Mouse (Mus musculus) midbrain, embryonic 14.5 days (tissue): ENCODE measurements around the gene Pvr. TPM values are rescaled to one million over a fixed set of nuclear protein-coding genes. Genes with fewer than 3 reads are reported as not detected.

ENCODE experiments used
- ATAC-seq: fragments of 200-750 bp; cut with Nextera tagmentation; 2 replicates; pipeline ENCODE4 v1.8.0; 2017; ENCODE audit warnings: moderate number of reproducible peaks, moderate library complexity; ENCODE audit not compliant: low FRiP score, low TSS enrichment
- DNase-seq: peaks from one replicate; pipeline ENCODE4 v3.0.0-alpha.2; 2015
- H3K27ac ChIP-seq: fragments of 300-500 bp; sonication (generic); replicated peaks from 2 replicates; pipeline ENCODE4 v1.5.1; 2014; ENCODE audit warnings: mild to moderate bottlenecking, low read depth, low read length, moderate library complexity
- H3K27me3 ChIP-seq: fragments of 300-500 bp; sonication (generic); 2 replicates; pipeline ENCODE4 v1.6.1; 2014; ENCODE audit warnings: low read length, control low read depth, mixed read lengths; ENCODE audit not compliant: control insufficient read depth, insufficient read depth
- H3K36me3 ChIP-seq: fragments of 300-500 bp; sonication (generic); 2 replicates; pipeline ENCODE4 v1.6.1; 2014; ENCODE audit warnings: low read length, control low read depth; ENCODE audit not compliant: control insufficient read depth, insufficient read depth
- H3K4me1 ChIP-seq: fragments of 300-500 bp; sonication (generic); 2 replicates; pipeline ENCODE4 v1.6.1; 2014; ENCODE audit warnings: mild to moderate bottlenecking, antibody characterized with exemption, low read length, control low read depth; ENCODE audit not compliant: control insufficient read depth, insufficient read depth
- H3K4me2 ChIP-seq: fragments of 300-500 bp; sonication (generic); 2 replicates; pipeline ENCODE4 v1.6.1; 2014; ENCODE audit warnings: mild to moderate bottlenecking, low read length, moderate library complexity
- H3K4me3 ChIP-seq: fragments of 300-500 bp; sonication (generic); replicated peaks from 2 replicates; pipeline ENCODE4 v1.5.1; 2014; ENCODE audit warnings: low read depth, low read length
- H3K9ac ChIP-seq: fragments of 300-500 bp; sonication (generic); replicated peaks from 2 replicates; pipeline ENCODE4 v1.6.1; 2014; ENCODE audit warnings: mild to moderate bottlenecking, low read length, moderate library complexity
- H3K9me3 ChIP-seq: fragments of 300-500 bp; sonication (generic); 2 replicates; pipeline ENCODE4 v1.6.1; 2016; ENCODE audit warnings: low read length, control low read depth, mixed read lengths; ENCODE audit not compliant: control insufficient read depth
- WGBS: fragments of 180-500 bp; shearing (Covaris S2); extraction: QIAGEN DNeasy Blood & Tissue Kit; methylation state at CpG from one replicate; pipeline ENCODE4 v1.1.7; 2014; 5-methylcytosine and 5-hydroxymethylcytosine counted together
- polyA plus RNA-seq: library from polyadenylated mRNA; unstranded; fragments of >200 nt; fragmentation: Nextera tagmentation; extraction: Ambion mirVana; gene quantifications from 2 replicates; pipeline ENCODE4 v1.2.1, GENCODE M21; 2014

Pvr gene
- polyA plus RNA-seq, 1 experiment from 2014 or later: 4.9 TPM

GRCm38 (mm10) chr7:19953054-19953453 lies 32.1 kb upstream of the Pvr start:
- no peak for ATAC-seq
- WGBS: 41% methylated on average over 9 of the region's 9 CpGs

GRCm38 (mm10) chr7:19952320-19952986 lies 31.5 kb upstream of the Pvr start:
- no peak for ATAC-seq
- no peak for DNase-seq

More at GRCm38 (mm10) chr7:19953054-19953453, 32.1 kb upstream of the Pvr start:
- Histone ChIP-seq H3K9ac (no peak overlapping the region), H3K27me3 (no peaks in the 10 kb centered on the region), H3K9me3 (no peaks in the 10 kb centered on the region), H3K4me1 (no peaks in the 10 kb centered on the region), H3K36me3 (no peaks in the 10 kb centered on the region), H3K4me3 (no peak overlapping the region), H3K4me2 (no peak overlapping the region), H3K27ac (no peak overlapping the region)
- DNase-seq: no peak

GRCm38 (mm10) chr7:19950589-19950988 lies 29.6 kb upstream of the Pvr start, which contains the start of gene Igsf23:
Igsf23 (minus strand) TSS chr7:19950756.
- Histone ChIP-seq H3K27me3 (no peaks in the 10 kb centered on the region), H3K4me1 (no peaks in the 10 kb centered on the region), H3K4me2 (no peak within 1 kb of the TSS), H3K4me3 (no peak within 1 kb of the TSS), H3K36me3 (no peaks in the 10 kb centered on the region), H3K27ac (no peak within 1 kb of the TSS), H3K9ac (no peak within 1 kb of the TSS), H3K9me3 (no peaks in the 10 kb centered on the region)
- ATAC-seq (no peak), DNase-seq (no peak)
- WGBS: 58% methylated on average over 9 of the region's 9 CpGs

More at GRCm38 (mm10) chr7:19952320-19952986, 31.5 kb upstream of the Pvr start:
- no peak overlapping the region for H3K4me2 ChIP-seq
- no peaks in the 10 kb centered on the region for H3K4me1 ChIP-seq
- H3K27me3 ChIP-seq: no peaks in the 10 kb centered on the region
- no peak overlapping the region for H3K27ac ChIP-seq
- no peak overlapping the region for H3K9ac ChIP-seq
- 24% methylated on average over 10 of the region's 10 CpGs for WGBS
- no peaks in the 10 kb centered on the region for H3K36me3 ChIP-seq
- no peak overlapping the region for H3K4me3 ChIP-seq
- H3K9me3 ChIP-seq: no peaks in the 10 kb centered on the region

DNA sequence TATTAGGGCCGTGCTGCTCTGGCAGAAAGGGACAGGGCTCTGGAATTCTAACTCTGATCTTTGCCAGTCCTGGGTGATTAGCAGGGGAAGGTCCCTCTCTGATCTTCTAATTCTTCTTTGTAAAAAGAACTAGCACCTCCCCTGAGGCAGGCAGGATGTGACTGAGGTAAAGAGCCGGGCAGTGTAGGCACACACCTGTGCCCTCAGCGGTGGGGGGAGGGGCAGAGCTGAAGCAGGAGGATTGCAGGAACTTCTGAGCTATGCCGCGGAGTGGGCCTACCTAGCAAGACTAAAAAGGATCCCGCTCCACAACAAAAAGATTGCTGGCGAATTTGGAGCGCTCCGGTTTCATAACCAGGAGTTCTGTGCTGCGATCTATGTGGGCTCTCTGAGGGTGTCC lies 29.0 kb upstream of the Pvr start:
- WGBS: 62% methylated on average over 10 of the region's 10 CpGs
- Histone ChIP-seq H3K27ac (no peak overlapping the region), H3K4me2 (no peak overlapping the region), H3K27me3 (no peaks in the 10 kb centered on the region), H3K4me1 (no peaks in the 10 kb centered on the region), H3K36me3 (no peaks in the 10 kb centered on the region), H3K9me3 (no peaks in the 10 kb centered on the region), H3K4me3 (no peak overlapping the region), H3K9ac (no peak overlapping the region)
- DNase-seq: no peak
- ATAC-seq: no peak

- no peaks in the 10 kb centered on the region for H3K4me1 ChIP-seq
- WGBS: 80% methylated on average over 12 of the region's 12 CpGs
- no peak overlapping the region for H3K4me3 ChIP-seq
- H3K36me3 ChIP-seq: no peaks in the 10 kb centered on the region
- no peak overlapping the region for H3K27ac ChIP-seq
- no peaks in the 10 kb centered on the region for H3K27me3 ChIP-seq
- H3K4me2 ChIP-seq: no peak overlapping the region
- no peak for DNase-seq
- H3K9ac ChIP-seq: no peak overlapping the region
- ATAC-seq: no peak
- H3K9me3 ChIP-seq: no peaks in the 10 kb centered on the region
Observed at GRCm38 (mm10) chr7:19948956-19949355, 28.0 kb upstream of the Pvr start.

GRCm38 (mm10) chr7:19945821-19946515 lies 25.0 kb upstream of the Pvr start:
- ATAC-seq (no peak), DNase-seq (no peak)
- Histone ChIP-seq H3K4me2 (no peak overlapping the region), H3K27ac (no peak overlapping the region), H3K36me3 (no peaks in the 10 kb centered on the region), H3K9me3 (no peaks in the 10 kb centered on the region), H3K9ac (no peak overlapping the region), H3K4me3 (no peak overlapping the region), H3K4me1 (no peaks in the 10 kb centered on the region), H3K27me3 (no peaks in the 10 kb centered on the region)
- 91% methylated on average over 13 of the region's 13 CpGs for WGBS

GRCm38 (mm10) chr7:19945201-19945600 lies 24.2 kb upstream of the Pvr start:
- Histone ChIP-seq H3K9me3 (no peaks in the 10 kb centered on the region), H3K4me3 (no peak overlapping the region), H3K36me3 (no peaks in the 10 kb centered on the region), H3K4me1 (no peaks in the 10 kb centered on the region), H3K27ac (no peak overlapping the region), H3K4me2 (no peak overlapping the region), H3K27me3 (no peaks in the 10 kb centered on the region), H3K9ac (no peak overlapping the region)
- WGBS: 93% methylated on average over 5 of the region's 5 CpGs
- ATAC-seq (no peak), DNase-seq (no peak)

DNA sequence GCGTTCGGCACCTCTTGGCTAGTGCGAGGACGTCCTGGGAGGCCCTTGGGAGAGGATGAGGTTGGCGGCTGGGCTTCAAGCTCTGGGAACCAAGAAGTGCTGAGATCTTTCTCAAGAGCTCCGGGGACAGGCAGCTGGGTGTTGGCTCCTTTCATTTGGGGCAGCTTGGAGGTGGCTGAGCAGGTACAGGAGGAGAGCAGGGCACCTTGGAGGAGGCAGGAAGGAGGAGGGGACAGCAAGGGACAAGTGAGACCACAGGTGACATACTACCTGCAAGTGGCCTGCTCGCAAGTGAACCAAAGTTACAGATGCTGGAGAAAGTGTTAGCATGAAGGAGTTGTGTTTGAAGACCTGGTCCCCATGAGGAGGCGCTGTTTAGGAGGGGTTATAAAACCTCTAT lies 23.7 kb upstream of the Pvr start:
- Histone ChIP-seq H3K9ac (no peak overlapping the region), H3K4me3 (no peak overlapping the region), H3K27ac (no peak overlapping the region), H3K4me2 (no peak overlapping the region), H3K27me3 (no peaks in the 10 kb centered on the region), H3K9me3 (no peaks in the 10 kb centered on the region), H3K36me3 (no peaks in the 10 kb centered on the region), H3K4me1 (no peaks in the 10 kb centered on the region)
- WGBS: 92% methylated on average over 8 of the region's 8 CpGs
- no peak for ATAC-seq
- no peak for DNase-seq

GRCm38 (mm10) chr7:19940256-19940655 lies 19.3 kb upstream of the Pvr start:
- WGBS: 60% methylated on average over 5 of the region's 6 CpGs
- Histone ChIP-seq H3K4me2 (no peak overlapping the region), H3K27me3 (no peaks in the 10 kb centered on the region), H3K27ac (no peak overlapping the region), H3K4me1 (no peaks in the 10 kb centered on the region), H3K36me3 (no peaks in the 10 kb centered on the region), H3K4me3 (no peak overlapping the region), H3K9ac (no peak overlapping the region), H3K9me3 (no peaks in the 10 kb centered on the region)
- DNase-seq: no peak
- no peak for ATAC-seq
